Mouse (Mus musculus) R1 (cell line): ENCODE measurements around the gene Ttc8.

Experiments used
- DNase-seq: peaks from one replicate; pipeline ENCODE4 v3.0.0-alpha.2; 2018; ENCODE audit warnings: low read depth, low spot score

The Ttc8 gene

DNA sequence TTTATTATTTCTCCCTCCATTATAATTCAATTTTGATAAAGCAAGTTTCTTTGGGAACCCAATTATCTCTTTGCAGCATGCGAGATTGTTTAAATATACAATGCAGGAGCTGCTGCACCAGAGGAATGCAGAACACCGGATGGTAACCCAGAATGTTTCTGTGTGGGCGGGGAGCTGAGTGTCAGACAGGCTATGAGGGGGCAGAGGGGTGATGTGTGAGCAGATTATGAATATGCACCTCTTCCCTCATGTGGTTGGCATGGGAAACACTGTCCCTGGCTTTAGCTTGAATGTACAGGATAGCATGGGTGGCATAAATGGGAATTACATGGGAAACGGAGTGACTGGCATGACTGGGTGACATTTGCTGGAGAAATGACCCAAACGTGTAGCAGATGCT is 108.3 kb downstream of the Ttc8 start:
- DNase-seq = no peak

DNA sequence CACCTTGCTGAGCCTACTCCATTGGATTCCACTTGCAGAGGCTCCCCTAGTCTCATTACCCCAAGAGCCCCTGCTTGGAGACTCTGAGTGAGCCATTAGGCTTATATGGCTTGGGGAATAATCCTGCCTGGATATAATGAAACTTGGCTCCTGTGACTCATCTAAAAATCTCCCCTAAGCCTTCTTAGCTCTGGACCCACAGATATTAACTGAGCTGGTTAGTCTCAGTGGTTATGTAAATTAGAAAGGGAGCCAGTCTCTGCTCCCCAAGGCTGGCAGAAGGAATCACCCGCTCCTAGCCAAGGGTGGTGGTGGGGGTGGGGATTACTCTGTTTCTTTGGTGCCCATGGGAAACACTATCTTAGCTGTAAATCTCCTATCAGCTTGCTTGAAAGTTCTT is 109.6 kb downstream of the Ttc8 start:
- no peak for DNase-seq
